Mouse (Mus musculus): ENCODE results near the gene Stat5a.

- TF ChIP-seq CTCF (IDR thresholded peaks at IDR 0.05; ENCODE audit: low read depth) (peak; percentile 20), EP300 (IDR thresholded peaks at IDR 0.05; ENCODE audit: low read depth) (peak; percentile 98)
Measured at GRCm38 (mm10) chr11:100891256-100892123, 32.3 kb downstream of the Stat5a start.
